In genomic region chr3:132131939-132132338, GRCm38 (mm10) we compare ENCODE assay signal across 24 mouse cellular contexts.
"Had no signal": no experiment of that assay in that cellular context is flagged by ENCODE, and none has a peak within 500 bp of the region (broad histone marks: within the 10 kb centered on the region; RNA-seq: fewer than 3 reads in every experiment).

No protein-coding gene starts in this region.

- H3K9ac ChIP-seq: limb, embryonic 13.5 days; liver, embryonic 12.5 days; liver, embryonic 15.5 days; lung, embryonic 15.5 days; midbrain, embryonic 13.5 days; neural tube, embryonic 13.5 days had no signal

- H3K9me3 ChIP-seq: limb, embryonic 10.5 days; limb, embryonic 13.5 days; liver, embryonic 12.5 days; liver, embryonic 15.5 days; lung, embryonic 15.5 days; midbrain, embryonic 10.5 days; midbrain, embryonic 13.5 days; neural tube, embryonic 13.5 days had no signal

- H3K27ac ChIP-seq: limb, embryonic 10.5 days; limb, embryonic 13.5 days; liver, embryonic 12.5 days; liver, embryonic 15.5 days; lung, embryonic 15.5 days; midbrain, embryonic 10.5 days; midbrain, embryonic 13.5 days; neural tube, embryonic 13.5 days; stomach, postnatal 0 days had no signal

- ATAC-seq: liver, embryonic 12.5 days; midbrain, embryonic 13.5 days; midbrain, embryonic 16.5 days had no signal

- H3K4me2 ChIP-seq: limb, embryonic 13.5 days; liver, embryonic 12.5 days; liver, embryonic 15.5 days; lung, embryonic 15.5 days; midbrain, embryonic 13.5 days; neural tube, embryonic 13.5 days had no signal

- H3K4me1 ChIP-seq: liver, embryonic 12.5 days; liver, embryonic 15.5 days; lung, embryonic 15.5 days; megakaryocyte, embryonic 14.5 days; midbrain, embryonic 10.5 days; midbrain, embryonic 13.5 days; neural tube, embryonic 13.5 days had no signal

- H3K4me3 ChIP-seq: limb, embryonic 10.5 days; limb, embryonic 13.5 days; liver, embryonic 12.5 days; liver, embryonic 15.5 days; lung, embryonic 15.5 days; megakaryocyte, embryonic 14.5 days; midbrain, embryonic 10.5 days; midbrain, embryonic 13.5 days; myocyte; neural tube, embryonic 13.5 days had no signal

- H3K27me3 ChIP-seq: limb, embryonic 13.5 days; liver, embryonic 12.5 days; liver, embryonic 15.5 days; lung, embryonic 15.5 days; megakaryocyte, embryonic 14.5 days; midbrain, embryonic 13.5 days; neural tube, embryonic 13.5 days had no signal

- DNase-seq: kidney, postnatal 14 days; kidney, postnatal 4 days; liver; lung, adult 18-20 months; lung, postnatal 10 days; lung, postnatal 36 days; right cerebral cortex, adult 18-20 months; right cerebral cortex, postnatal 14 days; right cerebral cortex, postnatal 4 days; thymus, adult 2 months; thymus, postnatal 14 days; thymus, postnatal 4 days had no signal

- H3K36me3 ChIP-seq: limb, embryonic 10.5 days; limb, embryonic 13.5 days; liver, embryonic 12.5 days; liver, embryonic 15.5 days; lung, embryonic 15.5 days; midbrain, embryonic 10.5 days; midbrain, embryonic 13.5 days; neural tube, embryonic 13.5 days had no signal
